Mouse (Mus musculus): ENCODE measurements at regions not wholly inside any gene's neighbourhood (a gene's known extent, or its start where the extent isn't known, plus 50 kb on each side); places are given as distances from the start of the nearest gene placed in this dataset.

- DNase-seq (ENCODE audit: low read depth): peak; percentile 23
These were observed 73.3 kb downstream of the Vmn2r112 start for GRCm38 (mm10) chr17:22673891-22674622.
